Mouse (Mus musculus) CH12.LX (cell line): ENCODE measurements around the gene Sugt1. TPM values are rescaled to one million over a fixed set of nuclear protein-coding genes. Genes with fewer than 3 reads are reported as not detected.

Source experiments
- DNase-seq: peaks from one replicate; pipeline ENCODE4 v3.0.0-alpha.2; 2013; ENCODE audit errors: extremely low read depth
- H3K27ac ChIP-seq: 2 replicates; pipeline ENCODE4 v1.5.1; 2012; ENCODE audit warnings: low read depth, mild to moderate bottlenecking, control low read depth, moderate library complexity; ENCODE audit not compliant: insufficient read depth
- H3K27me3 ChIP-seq: replicated peaks from 2 replicates; pipeline ENCODE3; 2012; ENCODE audit warnings: inconsistent platforms
- H3K36me3 ChIP-seq, 2 experiments: replicated peaks in 1 of 2; 2 replicates each; pipeline versions ENCODE3 to v1.6.1; 2012; ENCODE audit warnings: inconsistent platforms in 1 of 2, low read length in 1 of 2, mild to moderate bottlenecking in 1 of 2, mixed read lengths in 1 of 2, moderate library complexity in 1 of 2; ENCODE audit not compliant: control insufficient read depth in 1 of 2, insufficient read depth in 1 of 2
- H3K4me1 ChIP-seq, 2 experiments: 2 replicates each; pipeline ENCODE4 v1.6.1; 2012; ENCODE audit warnings: inconsistent platforms in 1 of 2, moderate library complexity in 1 of 2; ENCODE audit not compliant: insufficient read depth in 2 of 2, control insufficient read depth in 1 of 2
- H3K4me2 ChIP-seq: 2 replicates; pipeline ENCODE4 v1.6.1; 2012; ENCODE audit warnings: low read depth, mild to moderate bottlenecking, control low read depth; ENCODE audit not compliant: poor library complexity, insufficient read depth, severe bottlenecking
- H3K4me3 ChIP-seq, 3 experiments: fragments of 150-350 bp in 1 of 3; sonication (generic) in 1 of 3; replicated peaks in 1 of 3; 2 replicates each; pipeline versions ENCODE3 to v1.5.1; 2011 to 2012; ENCODE audit warnings: low read depth in 2 of 3, low read length in 2 of 3, mild to moderate bottlenecking in 2 of 3, moderate library complexity in 2 of 3, control low read depth in 1 of 3, improper control_type of control experiment in 1 of 3, inconsistent platforms in 1 of 3, mixed read lengths in 1 of 3; ENCODE audit not compliant: poor library complexity in 1 of 3
- H3K79me2 ChIP-seq: replicated peaks from 2 replicates; pipeline ENCODE4 v1.6.1; 2012; ENCODE audit warnings: mild to moderate bottlenecking, moderate library complexity; ENCODE audit not compliant: control insufficient read depth, poor library complexity, insufficient read depth, severe bottlenecking; ENCODE audit errors: extremely low read depth
- H3K9ac ChIP-seq: 2 replicates; pipeline ENCODE4 v1.6.1; 2012; ENCODE audit warnings: low read depth, mild to moderate bottlenecking, control low read depth, moderate library complexity; ENCODE audit not compliant: insufficient read depth
- H3K9me3 ChIP-seq: replicated peaks from 2 replicates; pipeline ENCODE3; 2012; ENCODE audit warnings: low read length, inconsistent platforms, mixed read lengths
- CHD1 ChIP-seq: IDR thresholded peaks from 2 replicates; pipeline ENCODE4 v1.6.1; 2012; ENCODE audit warnings: low read depth, low read length, improper control_type of control experiment, inconsistent platforms
- CTCF ChIP-seq, 2 experiments: IDR thresholded peaks in 1 of 2; conservative IDR thresholded peaks in 1 of 2; 2 replicates each; pipeline ENCODE4 v1.5.1; 2011 to 2012; ENCODE audit warnings: low read depth in 2 of 2, low read length in 2 of 2, improper control_type of control experiment in 1 of 2, inconsistent platforms in 1 of 2, mild to moderate bottlenecking in 1 of 2, moderate library complexity in 1 of 2
- E2F4 ChIP-seq: IDR thresholded peaks from 2 replicates; pipeline ENCODE4 v1.6.1; 2011; ENCODE audit warnings: low read depth, low read length, improper control_type of control experiment; ENCODE audit not compliant: insufficient replicate concordance
- ELF1 ChIP-seq: IDR thresholded peaks from 2 replicates; pipeline ENCODE4 v1.6.1; 2014; ENCODE audit warnings: low read depth, mild to moderate bottlenecking, inconsistent platforms, low read length, improper control_type of control experiment
- EP300 ChIP-seq: IDR thresholded peaks from 2 replicates; pipeline ENCODE4 v1.6.1; 2011; ENCODE audit warnings: low read length, improper control_type of control experiment
- ETS1 ChIP-seq: conservative IDR thresholded peaks from 2 replicates; pipeline ENCODE4 v1.6.1; 2012; ENCODE audit warnings: low read depth, mild to moderate bottlenecking, inconsistent platforms, low read length, improper control_type of control experiment, moderate library complexity
- HCFC1 ChIP-seq: IDR thresholded peaks from 2 replicates; pipeline ENCODE4 v1.6.1; 2012; ENCODE audit warnings: low read depth, mild to moderate bottlenecking, inconsistent platforms, low read length, improper control_type of control experiment
- JUN ChIP-seq: IDR thresholded peaks from 2 replicates; pipeline ENCODE4 v1.6.1; 2011; ENCODE audit warnings: low read depth, mild to moderate bottlenecking, low read length, improper control_type of control experiment, moderate library complexity; ENCODE audit not compliant: insufficient read depth
- MAZ ChIP-seq: IDR thresholded peaks from 2 replicates; pipeline ENCODE4 v1.6.1; 2012; ENCODE audit warnings: low read depth, mild to moderate bottlenecking, inconsistent platforms, low read length, improper control_type of control experiment, moderate library complexity
- MEF2A ChIP-seq: IDR thresholded peaks from 2 replicates; pipeline ENCODE4 v1.6.1; 2014; ENCODE audit warnings: low read depth, mild to moderate bottlenecking, inconsistent platforms, low read length, improper control_type of control experiment, borderline replicate concordance
- MYC ChIP-seq: IDR thresholded peaks from 2 replicates; pipeline ENCODE4 v1.6.1; 2011; ENCODE audit warnings: low read depth, mild to moderate bottlenecking, improper control_type of control experiment, low read length
- NELFE ChIP-seq: IDR thresholded peaks from 2 replicates; pipeline ENCODE4 v1.6.1; 2011; ENCODE audit warnings: low read depth, low read length, improper control_type of control experiment
- NRF1 ChIP-seq: IDR thresholded peaks from 2 replicates; pipeline ENCODE4 v1.6.1; 2014; ENCODE audit warnings: low read depth, mild to moderate bottlenecking, inconsistent platforms, low read length, improper control_type of control experiment, moderate library complexity
- PAX5 ChIP-seq: IDR thresholded peaks from 2 replicates; pipeline ENCODE4 v1.6.1; 2012; ENCODE audit warnings: low read length, inconsistent platforms, mixed read lengths
- POLR2AphosphoS2 ChIP-seq: IDR thresholded peaks from 2 replicates; pipeline ENCODE4 v1.6.1; 2011; ENCODE audit warnings: low read depth, low read length, improper control_type of control experiment
- RAD21 ChIP-seq: IDR thresholded peaks from 2 replicates; pipeline ENCODE4 v1.6.1; 2011; ENCODE audit warnings: low read depth, mild to moderate bottlenecking, low read length, improper control_type of control experiment, moderate library complexity
- RCOR1 ChIP-seq: conservative IDR thresholded peaks from 2 replicates; pipeline ENCODE4 v1.6.1; 2012; ENCODE audit warnings: low read depth, mild to moderate bottlenecking, inconsistent platforms, low read length, improper control_type of control experiment
- SMC3 ChIP-seq: IDR thresholded peaks from 2 replicates; pipeline ENCODE4 v1.6.1; 2011; ENCODE audit warnings: low read depth, low read length, improper control_type of control experiment
- TBP ChIP-seq: conservative IDR thresholded peaks from 2 replicates; pipeline ENCODE4 v1.6.1; 2011; ENCODE audit warnings: low read depth, low read length, improper control_type of control experiment
- USF2 ChIP-seq: conservative IDR thresholded peaks from 2 replicates; pipeline ENCODE4 v1.6.1; 2011; ENCODE audit warnings: low read depth, low read length, improper control_type of control experiment
- ZC3H11A ChIP-seq: IDR thresholded peaks from 2 replicates; pipeline ENCODE4 v1.6.1; 2012; ENCODE audit warnings: low read depth, mild to moderate bottlenecking, inconsistent platforms, low read length, improper control_type of control experiment
- ZKSCAN1 ChIP-seq: IDR thresholded peaks from 2 replicates; pipeline ENCODE4 v1.6.1; 2012; ENCODE audit warnings: low read depth, inconsistent platforms, low read length, improper control_type of control experiment, borderline replicate concordance
- ZNF384 ChIP-seq: IDR thresholded peaks from 2 replicates; pipeline ENCODE4 v1.6.1; 2012; ENCODE audit warnings: low read depth, low read length, improper control_type of control experiment, inconsistent platforms
- dilution Hi-C: fragments of 300-500 bp; cut with MboI; formaldehyde crosslinking; loops from 2 replicates; pipeline ENCODE4 v1.14.3; 2020; ENCODE audit warnings: low sequenced_read_pairs; ENCODE audit not compliant: extremely low pct_unique_long_range_greater_than_20kb, extremely low pct_ligation_motif_present
- in situ Hi-C: fragments of 300-500 bp; cut with MboI; formaldehyde crosslinking; loops from 3 replicates; pipeline ENCODE4 v1.14.3; 2019; ENCODE audit warnings: low sequenced_read_pairs, low pct_ligation_motif_present, low pct_unique_long_range_greater_than_20kb, mixed read lengths
- polyA plus RNA-seq: library from polyadenylated mRNA; unstranded; fragments of >175 nt; gene quantifications from 2 replicates; pipeline ENCODE4 v1.2.1, GENCODE M21; 2012; ENCODE audit warnings: low read depth; ENCODE audit not compliant: insufficient read length
- total RNA-seq, 2 experiments: library from RNA; depleted of rRNA; stranded (reverse); fragments of 300-350 nt in 1 of 2; fragments of >200 nt in 1 of 2; gene quantifications; 2 replicates each; pipeline ENCODE4 v1.2.3; 2012 to 2014

Gene Sugt1
- total and polyA plus RNA-seq, 3 experiments = 91.9 to 118 (median 114) TPM

DNA sequence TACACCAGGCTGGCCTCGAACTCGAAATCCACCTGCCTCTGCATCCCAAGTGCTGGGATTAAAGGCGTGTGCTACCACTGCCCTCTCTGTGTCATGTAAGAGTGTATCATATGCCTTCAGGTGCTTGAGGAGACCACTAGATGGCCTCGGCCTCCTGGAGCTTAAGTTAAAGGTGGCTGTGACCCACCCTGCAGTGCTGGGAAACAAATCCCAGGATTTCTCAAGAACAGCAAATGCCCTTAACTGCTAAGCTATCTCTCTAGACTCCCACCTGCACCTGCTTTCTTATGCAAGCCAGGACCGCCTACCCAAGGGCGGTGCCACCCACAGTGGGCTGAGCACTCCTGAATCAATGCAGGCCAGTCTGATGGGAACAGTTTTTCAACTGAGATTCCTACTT lies 22.7 kb upstream of the Sugt1 start:
- Histone ChIP-seq H3K9ac (no peak overlapping the region), H3K4me2 (no peak overlapping the region), H3K36me3 (peaks cover 55 to 92% of the 10 kb centered on the region in 2 experiments), H3K4me1 (peaks cover 4 to 17% of the 10 kb centered on the region in 2 experiments; a peak in 3 of 4 replicates), H3K9me3 (peaks cover 7% of the 10 kb centered on the region), H3K27me3 (no peaks in the 10 kb centered on the region), H3K79me2 (peaks cover 46% of the 10 kb centered on the region), H3K4me3 (no peak overlapping the region), H3K27ac (no peak overlapping the region)
- in situ Hi-C loops = no loop called here
- DNase-seq = no peak
- TF ChIP-seq ZNF384 = no peak
- no peak for TF ChIP-seq TBP
- TF ChIP-seq NELFE = no peak
- no peak for TF ChIP-seq USF2
- no peak for TF ChIP-seq EP300
- peak; percentile 33 for TF ChIP-seq SMC3
- TF ChIP-seq MAZ = no peak
- TF ChIP-seq MEF2A = no peak
- peak in 1 of 2 experiments; percentile 56; a peak in 2 of 4 replicates for TF ChIP-seq CTCF (conservative IDR thresholded peaks at IDR 0.05 in 1 of 2, IDR thresholded peaks at IDR 0.05 in 1 of 2; ENCODE audit: low read depth in 2 of 2, low read length in 2 of 2)
- no peak for TF ChIP-seq JUN
- TF ChIP-seq RAD21 = peak; percentile 25
- no peak for TF ChIP-seq ETS1
- no peak for TF ChIP-seq ZKSCAN1
- no peak for TF ChIP-seq NRF1
- TF ChIP-seq E2F4 = no peak
- TF ChIP-seq CHD1 = no peak
- TF ChIP-seq HCFC1 = no peak
- TF ChIP-seq ELF1 = no peak
- no peak for TF ChIP-seq PAX5
- no peak for TF ChIP-seq MYC
- no peak for TF ChIP-seq RCOR1
- TF ChIP-seq ZC3H11A = no peak
- no peak for TF ChIP-seq POLR2AphosphoS2
- dilution Hi-C loops = no loop called here
